Mouse (Mus musculus): ENCODE measurements around the gene Klk1b27. TPM values are rescaled to one million over a fixed set of nuclear protein-coding genes. Genes with fewer than 3 reads are reported as not detected.

Gene Klk1b27
- polyA plus RNA-seq, 1 experiment from 2014 or later: not detected

Other genes starting within 250 kb of the Klk1b27 start
- gene Klk7, start 241.0 kb upstream of the Klk1b27 start, polyA plus RNA-seq (2015; fragmentation: Nextera tagmentation; extraction: Ambion mirVana): not detected in 2 replicates
- not detected in 2 replicates for gene Klk6, start 227.8 kb upstream of the Klk1b27 start, polyA plus RNA-seq (2015; fragmentation: Nextera tagmentation; extraction: Ambion mirVana)
- not detected in 2 replicates for gene Klk5, start 210.3 kb upstream of the Klk1b27 start, polyA plus RNA-seq (2015; fragmentation: Nextera tagmentation; extraction: Ambion mirVana)
- 0.39 TPM in 1 of 2 replicates, not detected in the other for gene Klk4, start 171.1 kb upstream of the Klk1b27 start, polyA plus RNA-seq (2015; fragmentation: Nextera tagmentation; extraction: Ambion mirVana)
- gene Klk15, start 118.5 kb upstream of the Klk1b27 start, polyA plus RNA-seq (2015; fragmentation: Nextera tagmentation; extraction: Ambion mirVana): not detected in 2 replicates
- gene Klk1b8, start 101.6 kb upstream of the Klk1b27 start, polyA plus RNA-seq (2015; fragmentation: Nextera tagmentation; extraction: Ambion mirVana): not detected in 2 replicates
- gene Klk1b1, start 85.5 kb upstream of the Klk1b27 start, polyA plus RNA-seq (2015; fragmentation: Nextera tagmentation; extraction: Ambion mirVana): not detected in 2 replicates
- not detected in 2 replicates for gene Klk1b9, start 76.2 kb upstream of the Klk1b27 start, polyA plus RNA-seq (2015; fragmentation: Nextera tagmentation; extraction: Ambion mirVana)
- not detected in 2 replicates for gene Klk1b11, start 56.4 kb upstream of the Klk1b27 start, polyA plus RNA-seq (2015; fragmentation: Nextera tagmentation; extraction: Ambion mirVana)
- not detected in 2 replicates for gene Klk1b26, start 40.1 kb upstream of the Klk1b27 start, polyA plus RNA-seq (2015; fragmentation: Nextera tagmentation; extraction: Ambion mirVana)
- not detected in 2 replicates for gene Klk1b21, start 50.0 kb downstream of the Klk1b27 start, polyA plus RNA-seq (2015; fragmentation: Nextera tagmentation; extraction: Ambion mirVana)
- not detected in 2 replicates for gene Klk1b22, start 60.4 kb downstream of the Klk1b27 start, polyA plus RNA-seq (2015; fragmentation: Nextera tagmentation; extraction: Ambion mirVana)
- gene Klk1b16, start 84.5 kb downstream of the Klk1b27 start, polyA plus RNA-seq (2015; fragmentation: Nextera tagmentation; extraction: Ambion mirVana): not detected in 2 replicates
- not detected in 2 replicates for gene Klk1b24, start 135.9 kb downstream of the Klk1b27 start, polyA plus RNA-seq (2015; fragmentation: Nextera tagmentation; extraction: Ambion mirVana)
- gene Klk1b3, start 145.9 kb downstream of the Klk1b27 start, polyA plus RNA-seq (2015; fragmentation: Nextera tagmentation; extraction: Ambion mirVana): not detected in 2 replicates
- gene Klk1b4, start 155.1 kb downstream of the Klk1b27 start, polyA plus RNA-seq (2015; fragmentation: Nextera tagmentation; extraction: Ambion mirVana): not detected in 2 replicates
- not detected in 2 replicates for gene Klk1b5, start 163.7 kb downstream of the Klk1b27 start, polyA plus RNA-seq (2015; fragmentation: Nextera tagmentation; extraction: Ambion mirVana)
- gene Klk1, start 173.1 kb downstream of the Klk1b27 start, polyA plus RNA-seq (2015; fragmentation: Nextera tagmentation; extraction: Ambion mirVana): not detected in 2 replicates
- gene Gm36864, start 183.9 kb downstream of the Klk1b27 start, polyA plus RNA-seq (2015; fragmentation: Nextera tagmentation; extraction: Ambion mirVana): not detected in 2 replicates
- gene 1700028J19Rik, start 194.4 kb downstream of the Klk1b27 start, polyA plus RNA-seq (2015; fragmentation: Nextera tagmentation; extraction: Ambion mirVana): 1.1 and 1.5 TPM in 2 replicates
- gene 2410002F23Rik, start 194.4 kb downstream of the Klk1b27 start, polyA plus RNA-seq (2015; fragmentation: Nextera tagmentation; extraction: Ambion mirVana): 225 and 237 TPM in 2 replicates
- gene Acp4, start 205.1 kb downstream of the Klk1b27 start, polyA plus RNA-seq (2015; fragmentation: Nextera tagmentation; extraction: Ambion mirVana): 0.14 TPM in 1 of 2 replicates, not detected in the other
- gene Gm15517, start 209.2 kb downstream of the Klk1b27 start, polyA plus RNA-seq (2015; fragmentation: Nextera tagmentation; extraction: Ambion mirVana): not detected in 2 replicates

Data from midbrain, embryonic 16.5 days (tissue).